Mouse (Mus musculus) heart, postnatal 10 days (tissue): Measurements from ENCODE around the gene Pitpnm3. TPM values are rescaled to one million over a fixed set of nuclear protein-coding genes. Genes with fewer than 3 reads are reported as not detected.
A peak's percentile ranks its signal among the peaks of the same experiment; 100 is the strongest.

Experiments used
- DNase-seq, 2 experiments: peaks; one replicate each; pipeline ENCODE4 v3.0.0; 2021
- intact Hi-C: fragments of 180-260 bp; cut with DNase I; formaldehyde crosslinking; loops from one replicate; pipeline ENCODE4 v1.15.1; 2025
- total RNA-seq, 2 experiments: library from RNA; stranded (reverse); gene quantifications; 2 replicates each; pipeline ENCODE4 v1.2.3; 2021

Gene Pitpnm3
- total RNA-seq, 2 experiments from 2014 or later = 1.3 to 2.1 TPM

- intact Hi-C loops = no loop called here
- DNase-seq = no peak
Measured at GRCm38 (mm10) chr11:72098027-72098426, 37.6 kb downstream of the Pitpnm3 start.

DNA sequence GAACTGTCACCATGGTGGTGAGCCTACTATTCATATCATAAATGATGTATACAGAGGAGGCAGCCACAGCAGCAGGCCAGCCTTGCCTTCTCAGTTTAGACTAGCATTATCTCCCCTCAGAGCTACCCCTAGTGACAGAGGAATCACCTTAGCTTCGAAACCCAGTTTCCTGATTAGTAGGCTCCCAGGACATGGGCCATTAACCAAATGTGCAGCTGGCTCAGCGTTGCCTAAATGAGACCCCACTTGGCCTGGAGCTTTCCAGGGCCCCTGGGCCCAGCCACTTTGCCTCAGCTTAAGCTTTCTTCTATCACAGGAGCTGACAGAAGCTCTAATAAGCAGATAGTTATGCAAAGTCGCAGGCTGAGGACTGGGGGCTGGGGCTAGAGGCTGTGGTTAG, 39.6 kb downstream of the Pitpnm3 start:
- DNase-seq = no peak
- intact Hi-C loops = no loop called here

DNA sequence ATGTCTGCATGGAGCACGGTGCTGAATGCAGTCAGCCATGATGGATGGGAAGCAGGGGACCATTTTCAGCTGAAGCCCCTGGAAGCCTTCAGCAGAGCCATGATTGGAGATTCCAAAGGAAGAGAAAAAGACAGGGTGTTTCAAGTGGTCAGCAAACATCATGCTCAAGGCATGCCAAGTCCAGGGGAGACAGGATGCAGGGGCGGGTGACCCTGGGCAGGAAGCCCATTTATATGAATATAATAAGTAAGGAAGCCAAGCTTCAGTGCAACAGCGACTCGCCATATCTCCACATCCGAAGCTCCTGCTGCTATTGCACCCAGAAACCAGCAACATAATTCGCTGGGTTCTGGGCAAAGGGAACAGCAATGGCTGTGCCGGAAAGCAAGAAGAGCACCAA, 41.1 kb downstream of the Pitpnm3 start:
- peak; percentile 65 to 66 for DNase-seq
- intact Hi-C loops = loop anchor here (5.0 kb wide), 1 partner anchor 42 kb away; no protein-coding TSS in a partner anchor

DNA sequence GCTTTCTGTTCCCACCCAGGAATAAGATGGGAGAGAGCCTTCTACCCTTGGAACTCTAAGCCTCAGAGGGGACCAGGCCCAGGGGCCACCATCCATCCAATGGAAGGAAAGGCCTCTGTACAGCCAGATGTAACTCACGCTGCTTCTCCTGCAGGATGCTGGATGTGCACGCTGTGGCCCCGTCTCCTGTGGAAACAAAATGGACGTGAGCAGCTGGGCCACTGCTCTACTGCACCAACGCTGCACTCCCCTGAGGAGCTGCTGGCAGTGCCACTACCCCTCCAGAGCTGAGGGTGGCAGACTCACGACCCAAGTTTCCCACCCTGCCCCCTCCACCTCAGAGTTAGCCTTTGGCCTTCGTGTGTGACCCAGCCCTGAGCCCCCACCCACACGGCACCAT, 43.2 kb downstream of the Pitpnm3 start:
- intact Hi-C loops = loop anchor here (5.0 kb wide), 1 partner anchor 40 kb away; no protein-coding TSS in a partner anchor
- DNase-seq = no peak

- peak; percentile 34 to 46 for DNase-seq
- intact Hi-C loops = loop anchor here (5.0 kb wide), 1 partner anchor 46 kb away; no protein-coding TSS in a partner anchor
Measured at GRCm38 (mm10) chr11:72086251-72087046, 49.1 kb downstream of the Pitpnm3 start.

- intact Hi-C loops = no loop called here
- DNase-seq = no peak
Measured at GRCm38 (mm10) chr11:72084337-72084736, 51.2 kb downstream of the Pitpnm3 start.

GRCm38 (mm10) chr11:72082601-72083000, 53.0 kb downstream of the Pitpnm3 start:
- intact Hi-C loops = no loop called here
- DNase-seq = no peak

GRCm38 (mm10) chr11:72080461-72080860, 55.1 kb downstream of the Pitpnm3 start:
- intact Hi-C loops = no loop called here
- DNase-seq = no peak

- DNase-seq = peak; percentile 27 to 44
- intact Hi-C loops = no loop called here
Measured at GRCm38 (mm10) chr11:72078647-72079046, 56.9 kb downstream of the Pitpnm3 start.

- peak in 1 of 2 experiments; percentile 11 for DNase-seq
- intact Hi-C loops = no loop called here
Measured at GRCm38 (mm10) chr11:72078056-72078455, 57.5 kb downstream of the Pitpnm3 start.

DNA sequence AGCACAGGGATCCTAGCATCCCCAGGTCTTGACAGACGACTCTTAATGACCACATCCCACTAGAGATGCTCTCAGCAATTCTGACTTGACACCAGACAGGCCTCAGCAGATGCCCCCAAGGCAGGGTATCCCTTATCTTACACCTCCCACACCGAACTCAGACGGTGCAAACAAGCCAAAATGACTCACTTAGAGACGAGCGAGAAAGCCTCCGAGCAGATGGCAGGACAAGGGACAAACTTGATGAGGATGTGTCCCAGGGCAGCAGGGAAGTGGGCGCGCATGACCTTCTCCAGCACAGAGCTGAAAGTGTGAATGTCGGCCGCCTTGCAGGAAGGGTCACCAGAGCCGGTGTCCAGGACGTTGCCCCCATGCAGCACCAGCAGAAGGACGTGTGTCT, 61.3 kb downstream of the Pitpnm3 start:
- no peak for DNase-seq
- intact Hi-C loops = no loop called here

DNA sequence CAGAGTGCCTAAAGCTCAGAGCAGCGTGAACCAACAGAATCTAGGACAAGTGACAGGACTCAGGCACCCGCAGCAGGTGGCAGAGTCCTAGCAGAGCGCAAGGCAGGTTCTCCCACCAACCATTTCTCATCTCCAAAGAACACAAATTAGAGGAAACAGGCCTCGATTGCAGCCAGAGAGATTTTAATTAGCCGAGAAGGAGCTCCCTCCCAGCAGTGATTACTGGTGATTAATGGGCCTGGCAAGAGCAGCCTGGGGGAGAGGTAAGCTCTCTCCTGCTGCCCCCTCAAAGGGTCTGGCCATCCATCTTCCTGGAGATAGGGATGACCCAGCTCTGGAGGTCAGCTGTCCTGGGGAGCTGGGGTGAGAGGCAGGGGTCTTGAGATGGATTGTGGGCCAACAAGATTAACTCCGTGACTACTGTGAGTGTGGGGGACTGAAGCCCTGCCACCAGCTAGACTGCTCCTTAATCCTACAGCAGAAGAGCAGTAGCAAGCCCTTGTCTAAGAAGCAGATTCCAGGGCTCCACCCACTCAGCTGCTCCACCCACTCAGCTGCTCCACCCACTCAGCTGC, 63.2 kb downstream of the Pitpnm3 start:
- DNase-seq = no peak
- intact Hi-C loops = no loop called here

DNA sequence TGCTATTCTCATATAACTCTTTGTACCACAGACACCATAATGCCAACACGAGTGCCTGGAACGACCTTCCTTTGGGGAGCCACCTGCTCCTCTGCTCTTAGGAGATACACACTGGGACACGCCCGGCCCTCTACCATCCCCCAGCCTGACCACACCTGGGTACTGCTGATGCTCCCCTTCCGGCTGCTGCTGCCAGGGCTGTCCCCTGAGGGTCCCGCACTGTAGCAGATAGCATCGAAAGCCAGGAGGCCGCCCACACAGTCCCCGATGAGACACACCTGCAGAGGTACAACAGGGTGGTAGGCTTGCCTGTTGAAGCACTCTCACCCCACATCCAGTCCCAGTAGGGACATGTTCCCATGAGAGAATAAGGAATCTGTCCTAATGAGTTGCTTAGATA, 64.8 kb downstream of the Pitpnm3 start:
- no peak for DNase-seq
- intact Hi-C loops = no loop called here

DNA sequence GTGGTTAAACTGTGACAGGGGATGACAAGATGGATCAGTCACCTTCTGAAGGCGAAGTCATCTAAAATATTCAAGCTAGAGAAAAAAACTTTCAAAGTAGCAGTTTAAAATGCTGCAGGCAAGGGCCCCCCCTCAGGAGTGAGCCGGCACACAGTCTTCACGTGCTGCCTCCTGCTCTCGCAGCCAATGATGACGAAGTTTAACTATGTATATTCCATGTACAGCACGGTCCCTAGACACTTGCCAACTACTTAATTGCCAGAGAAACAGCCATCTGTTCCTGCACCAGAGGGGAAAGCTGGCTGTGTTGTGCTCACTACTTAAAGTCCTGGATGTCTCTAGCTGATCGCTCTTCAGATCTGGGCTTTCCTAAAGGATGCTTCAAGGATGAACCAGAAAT, 67.6 kb downstream of the Pitpnm3 start:
- DNase-seq = no peak
- intact Hi-C loops = loop anchor here (5.0 kb wide), 1 partner anchor 59 kb away; no protein-coding TSS in a partner anchor

DNA sequence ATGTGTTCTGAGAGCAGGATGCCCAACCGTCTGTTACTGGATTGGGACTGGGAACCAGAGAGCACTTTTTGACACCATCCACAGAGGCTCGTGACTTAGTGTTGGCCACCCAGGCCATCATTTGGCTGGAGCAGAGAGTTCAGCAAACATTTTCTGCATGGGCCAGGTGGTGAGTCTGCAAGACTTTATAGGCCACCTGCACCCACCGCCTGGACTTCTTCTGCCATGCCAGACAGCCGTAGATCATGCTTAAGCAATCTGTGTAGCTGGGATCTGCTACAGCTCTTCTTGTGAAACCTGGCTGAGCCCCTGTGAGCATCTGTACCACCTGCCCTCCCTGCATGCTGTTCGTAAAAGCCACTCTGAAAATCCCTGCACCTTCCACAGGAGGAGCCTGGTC, 68.3 kb downstream of the Pitpnm3 start:
- no peak for DNase-seq
- intact Hi-C loops = loop anchor here (5.0 kb wide), 1 partner anchor 60 kb away; no protein-coding TSS in a partner anchor

GRCm38 (mm10) chr11:72066330-72066729, 69.2 kb downstream of the Pitpnm3 start:
- intact Hi-C loops = loop anchor here (5.0 kb wide), 1 partner anchor 61 kb away; no protein-coding TSS in a partner anchor
- DNase-seq = peak in 1 of 2 experiments; percentile 44

- intact Hi-C loops = loop anchor here (5.0 kb wide), 1 partner anchor 62 kb away; no protein-coding TSS in a partner anchor
- DNase-seq = peak; percentile 69 to 74
Measured at GRCm38 (mm10) chr11:72065103-72065502, 70.5 kb downstream of the Pitpnm3 start.

DNA sequence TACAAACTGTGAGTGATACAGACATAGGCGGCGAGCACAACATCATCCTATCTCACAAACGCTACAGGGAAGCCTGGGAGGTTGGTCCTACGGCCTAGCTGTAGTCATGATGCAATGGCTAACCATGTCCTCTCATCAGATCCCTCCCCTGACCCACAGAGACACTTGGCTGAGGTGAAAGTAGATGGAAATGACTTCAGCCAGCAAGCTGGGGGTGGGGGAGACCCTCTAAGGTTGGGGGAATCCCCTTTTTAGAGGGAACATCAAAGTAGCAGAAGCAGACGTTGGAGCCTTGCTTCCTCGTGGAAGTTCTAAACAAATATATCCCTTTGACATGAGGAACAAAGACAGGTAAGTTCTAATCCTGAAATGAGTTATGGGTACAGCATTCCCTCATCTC, 71.2 kb downstream of the Pitpnm3 start:
- intact Hi-C loops = no loop called here
- no peak for DNase-seq

DNA sequence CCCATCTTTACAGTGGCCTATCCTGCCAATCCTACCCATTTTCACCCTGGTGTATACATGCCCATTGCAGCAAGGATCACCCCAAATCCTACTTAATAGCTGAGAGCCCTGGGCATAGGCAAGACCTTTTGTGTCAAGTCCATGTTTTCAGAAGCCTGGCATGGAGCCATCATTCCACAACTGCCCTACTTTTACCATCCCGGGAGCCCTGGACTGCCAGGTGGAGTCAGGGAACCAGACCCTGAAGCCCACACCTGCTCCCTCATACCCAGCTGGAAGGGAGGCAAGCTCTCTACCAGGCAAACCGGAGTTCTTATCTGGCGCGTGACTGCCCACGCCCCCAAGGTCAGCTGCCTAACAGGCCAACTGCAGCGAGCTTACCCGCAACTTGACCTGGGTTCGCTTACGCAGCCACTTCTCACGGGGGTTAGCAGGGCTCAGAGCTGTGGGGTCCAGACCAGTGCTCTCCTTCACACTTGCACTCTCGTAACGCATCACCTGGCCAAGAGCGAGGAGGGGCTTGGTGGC, 74.4 kb downstream of the Pitpnm3 start:
- DNase-seq = no peak
- intact Hi-C loops = no loop called here

DNA sequence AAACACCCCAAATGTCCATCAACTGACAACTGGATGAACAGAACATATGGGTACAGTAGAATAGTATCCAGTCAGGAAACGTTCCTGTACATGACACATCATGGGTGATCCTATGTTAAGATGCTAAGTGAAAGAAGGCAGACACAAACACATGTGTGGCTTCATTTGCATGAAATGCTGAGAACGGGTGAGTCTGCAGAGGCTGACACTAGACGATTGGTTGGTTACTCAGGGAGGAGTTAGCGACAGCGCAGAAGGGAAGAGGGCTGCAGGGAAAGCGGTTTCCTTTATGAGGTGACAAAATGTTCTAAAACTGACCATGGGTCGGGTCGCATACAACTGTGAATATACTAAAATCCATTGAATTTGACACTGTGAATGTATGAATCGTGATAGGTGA, 75.2 kb downstream of the Pitpnm3 start:
- DNase-seq = no peak
- intact Hi-C loops = no loop called here

DNA sequence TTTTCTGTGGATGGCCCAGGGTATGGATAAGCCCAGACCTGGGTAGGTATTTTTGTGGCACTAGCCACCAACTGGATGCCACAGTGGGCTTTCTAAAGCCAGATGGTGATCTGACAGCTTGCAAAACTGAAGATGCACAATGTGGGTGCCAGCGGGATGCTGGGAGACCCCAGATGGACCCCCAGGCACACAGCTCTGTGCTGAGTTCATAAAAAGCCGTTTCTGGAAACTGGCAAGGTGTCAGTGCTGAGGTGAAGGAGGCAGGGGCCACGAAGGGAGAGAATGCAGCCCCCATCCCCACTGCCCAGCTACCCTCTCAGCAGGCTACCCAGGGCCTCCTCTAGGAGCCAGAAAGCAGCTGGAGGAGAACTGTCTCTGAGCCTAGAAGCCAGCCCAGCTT, 78.4 kb downstream of the Pitpnm3 start:
- DNase-seq = no peak
- intact Hi-C loops = no loop called here

DNA sequence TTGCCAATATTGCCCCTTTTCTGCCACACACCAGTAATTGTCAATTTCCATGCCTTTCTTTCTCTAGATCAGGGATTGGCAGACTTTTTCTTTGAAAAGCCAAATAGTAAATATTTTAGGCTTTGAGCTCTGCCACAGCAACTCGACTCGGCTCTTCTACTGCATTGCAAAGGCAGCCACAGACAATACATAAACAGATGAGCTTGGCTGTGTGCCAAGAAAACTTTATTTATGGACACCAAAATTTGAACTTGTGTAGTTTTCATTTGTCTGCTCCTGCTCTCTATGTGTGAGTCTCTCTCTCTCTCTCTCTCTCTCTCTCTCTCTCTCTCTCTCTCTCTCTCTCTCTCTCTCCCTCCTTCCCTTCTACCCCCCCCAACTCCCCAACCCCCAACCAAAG, 80.4 kb downstream of the Pitpnm3 start:
- no peak for DNase-seq
- intact Hi-C loops = no loop called here
